In genomic region chr8:122187271-122187670, GRCm38 (mm10) we compare ENCODE assay signal across 11 mouse cellular contexts.
"Had no signal": no experiment of that assay in that cellular context is flagged by ENCODE, and none has a peak within 500 bp of the region (broad histone marks: within the 10 kb centered on the region; RNA-seq: fewer than 3 reads in every experiment).

No protein-coding gene starts in this region.

- ATAC-seq: liver, embryonic 12.5 days had no signal

- DNase-seq: kidney, adult 8-10 months; kidney, postnatal 25 days; lung, postnatal 14 days; midbrain, embryonic 14.5 days; right cerebral cortex, postnatal 14 days; thymus, postnatal 4 days had no signal

- H3K36me3 ChIP-seq: limb, embryonic 15.5 days; liver, embryonic 12.5 days; lung, embryonic 15.5 days; midbrain, embryonic 10.5 days; neural tube, embryonic 13.5 days had no signal

- H3K4me3 ChIP-seq: limb, embryonic 15.5 days; liver, embryonic 12.5 days; lung, embryonic 15.5 days; midbrain, embryonic 10.5 days; neural tube, embryonic 13.5 days had no signal

- H3K27me3 ChIP-seq: limb, embryonic 15.5 days; lung, embryonic 15.5 days; neural tube, embryonic 13.5 days had no signal

- H3K9me3 ChIP-seq: limb, embryonic 15.5 days; liver, embryonic 12.5 days; lung, embryonic 15.5 days; midbrain, embryonic 10.5 days; neural tube, embryonic 13.5 days had no signal
